Mouse (Mus musculus): ENCODE measurements around the gene Epop. TPM values are rescaled to one million over a fixed set of nuclear protein-coding genes. Genes with fewer than 3 reads are reported as not detected.

Epop gene
- polyA plus RNA-seq, 1 experiment from 2014 or later: 0.77 TPM

- Histone ChIP-seq H3K9me3 (ENCODE audit: control insufficient read depth, low read length) (no peaks in the 10 kb centered on the region), H3K9ac (ENCODE audit: low read length) (peak overlapping the region; percentile 78), H3K4me1 (ENCODE audit: control insufficient read depth in 2 of 2, insufficient read depth in 2 of 2, low read length in 2 of 2) (peaks cover 2 to 7% of the 10 kb centered on the region in 2 experiments; a peak in 2 of 4 replicates), H3K4me3 (ENCODE audit: control insufficient read depth in 1 of 2, insufficient read depth in 1 of 2, low read depth in 1 of 2, low read length in 2 of 2) (peak overlapping the region; percentile 55 to 63), H3K4me2 (ENCODE audit: low read length) (peak overlapping the region; percentile 95), H3K27ac (replicated peaks in 1 of 2; ENCODE audit: control insufficient read depth in 1 of 2, insufficient read depth in 1 of 2, low read depth in 2 of 2, low read length in 2 of 2) (no peak overlapping the region), H3K36me3 (ENCODE audit: control insufficient read depth, insufficient read depth, low read length) (no peaks in the 10 kb centered on the region), H3K27me3 (ENCODE audit: control insufficient read depth, insufficient read depth, low read length) (peaks cover 77% of the 10 kb centered on the region)
- under 1% methylated on average over 80 of the region's 106 CpGs for WGBS
- peak; percentile 16; the same call in 1 of the 2 replicates for ATAC-seq (ENCODE audit: insufficient number of reproducible peaks, insufficient read depth, low FRiP score, low read depth)
These were observed 659 bp downstream of the Epop start for GRCm38 (mm10) chr11:97628568-97629518.

GRCm38 (mm10) chr11:97628303-97628567 is 1.3 kb downstream of the Epop start:
- peaks cover 83% of the 10 kb centered on the region for H3K27me3 ChIP-seq (ENCODE audit: control insufficient read depth, insufficient read depth, low read length)
- H3K27ac ChIP-seq (replicated peaks in 1 of 2; ENCODE audit: control insufficient read depth in 1 of 2, insufficient read depth in 1 of 2, low read depth in 2 of 2, low read length in 2 of 2): no peak overlapping the region
- no peaks in the 10 kb centered on the region for H3K36me3 ChIP-seq (ENCODE audit: control insufficient read depth, insufficient read depth, low read length)
- H3K9ac ChIP-seq (ENCODE audit: low read length): 0 out of 2 replicates have a peak overlapping the region, but pooled peaks have one; percentile 17
- H3K4me1 ChIP-seq (ENCODE audit: control insufficient read depth in 2 of 2, insufficient read depth in 2 of 2, low read length in 2 of 2): peaks cover 2 to 7% of the 10 kb centered on the region in 2 experiments; a peak in 2 of 4 replicates
- peak overlapping the region; percentile 55 to 63; a peak in 3 of 4 replicates for H3K4me3 ChIP-seq (ENCODE audit: control insufficient read depth in 1 of 2, insufficient read depth in 1 of 2, low read depth in 1 of 2, low read length in 2 of 2)
- ATAC-seq (ENCODE audit: insufficient number of reproducible peaks, insufficient read depth, low FRiP score, low read depth): no peak
- no peaks in the 10 kb centered on the region for H3K9me3 ChIP-seq (ENCODE audit: control insufficient read depth, low read length)
- WGBS: 0% methylated on average over 28 of the region's 28 CpGs
- peak overlapping the region; percentile 95 for H3K4me2 ChIP-seq (ENCODE audit: low read length)

- peak overlapping the region; percentile 95 for H3K4me2 ChIP-seq (ENCODE audit: low read length)
- WGBS: 5% methylated on average over 30 of the region's 30 CpGs
- peaks cover 2 to 7% of the 10 kb centered on the region in 2 experiments; a peak in 2 of 4 replicates for H3K4me1 ChIP-seq (ENCODE audit: control insufficient read depth in 2 of 2, insufficient read depth in 2 of 2, low read length in 2 of 2)
- no peak overlapping the region for H3K27ac ChIP-seq (replicated peaks in 1 of 2; ENCODE audit: control insufficient read depth in 1 of 2, insufficient read depth in 1 of 2, low read depth in 2 of 2, low read length in 2 of 2)
- no peak for ATAC-seq (ENCODE audit: insufficient number of reproducible peaks, insufficient read depth, low FRiP score, low read depth)
- H3K9me3 ChIP-seq (ENCODE audit: control insufficient read depth, low read length): no peaks in the 10 kb centered on the region
- 0 out of 2 replicates have a peak overlapping the region, but pooled peaks have one; percentile 17 for H3K9ac ChIP-seq (ENCODE audit: low read length)
- peaks cover 85% of the 10 kb centered on the region for H3K27me3 ChIP-seq (ENCODE audit: control insufficient read depth, insufficient read depth, low read length)
- peak overlapping the region in 1 of 2 experiments; percentile 63; a peak in 2 of 4 replicates for H3K4me3 ChIP-seq (ENCODE audit: control insufficient read depth in 1 of 2, insufficient read depth in 1 of 2, low read depth in 1 of 2, low read length in 2 of 2)
- no peaks in the 10 kb centered on the region for H3K36me3 ChIP-seq (ENCODE audit: control insufficient read depth, insufficient read depth, low read length)
These were observed 1.8 kb downstream of the Epop start for GRCm38 (mm10) chr11:97627556-97628302.

- Histone ChIP-seq H3K4me3 (ENCODE audit: control insufficient read depth in 1 of 2, insufficient read depth in 1 of 2, low read depth in 1 of 2, low read length in 2 of 2) (no peak overlapping the region), H3K9ac (ENCODE audit: low read length) (no peak overlapping the region), H3K27ac (replicated peaks in 1 of 2; ENCODE audit: control insufficient read depth in 1 of 2, insufficient read depth in 1 of 2, low read depth in 2 of 2, low read length in 2 of 2) (no peak overlapping the region), H3K9me3 (ENCODE audit: control insufficient read depth, low read length) (no peaks in the 10 kb centered on the region), H3K4me2 (ENCODE audit: low read length) (no peak overlapping the region), H3K36me3 (ENCODE audit: control insufficient read depth, insufficient read depth, low read length) (no peaks in the 10 kb centered on the region), H3K4me1 (ENCODE audit: control insufficient read depth in 2 of 2, insufficient read depth in 2 of 2, low read length in 2 of 2) (peaks cover 2 to 7% of the 10 kb centered on the region in 2 experiments; a peak in 2 of 4 replicates), H3K27me3 (ENCODE audit: control insufficient read depth, insufficient read depth, low read length) (peaks cover 85% of the 10 kb centered on the region)
- WGBS: 20% methylated on average over 10 of the region's 10 CpGs
- no peak for ATAC-seq (ENCODE audit: insufficient number of reproducible peaks, insufficient read depth, low FRiP score, low read depth)
These were observed 2.7 kb downstream of the Epop start for GRCm38 (mm10) chr11:97626850-97627249.

GRCm38 (mm10) chr11:97626431-97626830 is 3.1 kb downstream of the Epop start:
- no peak for ATAC-seq (ENCODE audit: insufficient number of reproducible peaks, insufficient read depth, low FRiP score, low read depth)
- 9% methylated on average over 13 of the region's 13 CpGs for WGBS
- Histone ChIP-seq H3K9ac (ENCODE audit: low read length) (no peak overlapping the region), H3K9me3 (ENCODE audit: control insufficient read depth, low read length) (no peaks in the 10 kb centered on the region), H3K27me3 (ENCODE audit: control insufficient read depth, insufficient read depth, low read length) (peaks cover 81% of the 10 kb centered on the region), H3K36me3 (ENCODE audit: control insufficient read depth, insufficient read depth, low read length) (no peaks in the 10 kb centered on the region), H3K27ac (replicated peaks in 1 of 2; ENCODE audit: control insufficient read depth in 1 of 2, insufficient read depth in 1 of 2, low read depth in 2 of 2, low read length in 2 of 2) (no peak overlapping the region), H3K4me3 (ENCODE audit: control insufficient read depth in 1 of 2, insufficient read depth in 1 of 2, low read depth in 1 of 2, low read length in 2 of 2) (no peak overlapping the region), H3K4me1 (ENCODE audit: control insufficient read depth in 2 of 2, insufficient read depth in 2 of 2, low read length in 2 of 2) (peaks cover 2 to 7% of the 10 kb centered on the region in 2 experiments; a peak in 2 of 4 replicates), H3K4me2 (ENCODE audit: low read length) (no peak overlapping the region)

GRCm38 (mm10) chr11:97625551-97625950 is 4.0 kb downstream of the Epop start:
- peaks cover 72% of the 10 kb centered on the region for H3K27me3 ChIP-seq (ENCODE audit: control insufficient read depth, insufficient read depth, low read length)
- 58% methylated on average over 5 of the region's 5 CpGs for WGBS
- no peaks in the 10 kb centered on the region for H3K36me3 ChIP-seq (ENCODE audit: control insufficient read depth, insufficient read depth, low read length)
- H3K4me3 ChIP-seq (ENCODE audit: control insufficient read depth in 1 of 2, insufficient read depth in 1 of 2, low read depth in 1 of 2, low read length in 2 of 2): no peak overlapping the region
- ATAC-seq (ENCODE audit: insufficient number of reproducible peaks, insufficient read depth, low FRiP score, low read depth): no peak
- no peak overlapping the region for H3K9ac ChIP-seq (ENCODE audit: low read length)
- H3K9me3 ChIP-seq (ENCODE audit: control insufficient read depth, low read length): no peaks in the 10 kb centered on the region
- H3K4me2 ChIP-seq (ENCODE audit: low read length): no peak overlapping the region
- no peak overlapping the region for H3K27ac ChIP-seq (replicated peaks in 1 of 2; ENCODE audit: control insufficient read depth in 1 of 2, insufficient read depth in 1 of 2, low read depth in 2 of 2, low read length in 2 of 2)
- peaks cover 2 to 7% of the 10 kb centered on the region in 2 experiments; a peak in 2 of 4 replicates for H3K4me1 ChIP-seq (ENCODE audit: control insufficient read depth in 2 of 2, insufficient read depth in 2 of 2, low read length in 2 of 2)

- no peak overlapping the region for H3K27ac ChIP-seq (replicated peaks in 1 of 2; ENCODE audit: control insufficient read depth in 1 of 2, insufficient read depth in 1 of 2, low read depth in 2 of 2, low read length in 2 of 2)
- H3K4me1 ChIP-seq (ENCODE audit: control insufficient read depth in 2 of 2, insufficient read depth in 2 of 2, low read length in 2 of 2): no peaks in the 10 kb centered on the region; a peak in 1 of 4 replicates
- H3K4me2 ChIP-seq (ENCODE audit: low read length): no peak overlapping the region
- H3K36me3 ChIP-seq (ENCODE audit: control insufficient read depth, insufficient read depth, low read length): no peaks in the 10 kb centered on the region
- H3K27me3 ChIP-seq (ENCODE audit: control insufficient read depth, insufficient read depth, low read length): peaks cover 58% of the 10 kb centered on the region
- no peak for ATAC-seq (ENCODE audit: insufficient number of reproducible peaks, insufficient read depth, low FRiP score, low read depth)
- H3K9me3 ChIP-seq (ENCODE audit: control insufficient read depth, low read length): no peaks in the 10 kb centered on the region
- no peak overlapping the region for H3K9ac ChIP-seq (ENCODE audit: low read length)
- 48% methylated on average over 9 of the region's 9 CpGs for WGBS
- no peak overlapping the region for H3K4me3 ChIP-seq (ENCODE audit: control insufficient read depth in 1 of 2, insufficient read depth in 1 of 2, low read depth in 1 of 2, low read length in 2 of 2)
These were observed 6.3 kb downstream of the Epop start for GRCm38 (mm10) chr11:97623166-97623565.

Measured in heart, embryonic 14.5 days (tissue).